In genomic region chr2:158612671-158613250, GRCm38 (mm10) we compare ENCODE assay signal across 10 mouse cellular contexts. TPM values are rescaled to one million over a fixed set of nuclear protein-coding genes. Genes with fewer than 3 reads are reported as not detected.
DNase-seq lines count a peak whose midpoint lies in the region; ATAC-seq lines count a peak whose summit lies in the region.
"Had no signal": no experiment of that assay in that cellular context is flagged by ENCODE, and none has a peak within 500 bp of the region (broad histone marks: within the 10 kb centered on the region; RNA-seq: fewer than 3 reads in every experiment).

No protein-coding gene starts in this region.

- ATAC-seq in hindbrain, embryonic 11.5 days (ENCODE audit: low FRiP score) = no peak
- ATAC-seq in neural tube, embryonic 12.5 days (ENCODE audit: low FRiP score, low read depth) = no peak

- no peak overlapping the region for H3K4me3 ChIP-seq in embryonic facial prominence, embryonic 10.5 days
- peak overlapping the region; percentile 37 for H3K4me3 ChIP-seq in hindbrain, embryonic 11.5 days (ENCODE audit: low read depth, low read length)
- peak overlapping the region; percentile 51 for H3K4me3 ChIP-seq in neural tube, embryonic 12.5 days
- H3K4me3 ChIP-seq: limb, embryonic 12.5 days had no signal

- peaks cover 48% of the 10 kb centered on the region for H3K4me1 ChIP-seq in embryonic facial prominence, embryonic 10.5 days
- H3K4me1 ChIP-seq in hindbrain, embryonic 11.5 days (replicated peaks; ENCODE audit: control insufficient read depth, insufficient read depth, low read length) = peaks cover 3% of the 10 kb centered on the region; the same call in 1 of the 2 replicates
- H3K4me1 ChIP-seq in neural tube, embryonic 12.5 days = peaks cover 22% of the 10 kb centered on the region

- H3K27ac ChIP-seq in embryonic facial prominence, embryonic 10.5 days (replicated peaks) = no peak overlapping the region
- H3K27ac ChIP-seq in hindbrain, embryonic 11.5 days (ENCODE audit: low read depth, low read length) = 0 out of 2 replicates have a peak overlapping the region, but pooled peaks have one; percentile 77
- H3K27ac ChIP-seq in neural tube, embryonic 12.5 days = no peak overlapping the region
- H3K27ac ChIP-seq: limb, embryonic 12.5 days had no signal

- H3K9me3 ChIP-seq in embryonic facial prominence, embryonic 10.5 days = no peaks in the 10 kb centered on the region
- H3K9me3 ChIP-seq in hindbrain, embryonic 11.5 days (ENCODE audit: control insufficient read depth, low read length) = no peaks in the 10 kb centered on the region
- H3K9me3 ChIP-seq in neural tube, embryonic 12.5 days = no peaks in the 10 kb centered on the region
- H3K9me3 ChIP-seq: limb, embryonic 12.5 days had no signal

- H3K9ac ChIP-seq in hindbrain, embryonic 11.5 days (ENCODE audit: low read depth, low read length) = peak overlapping the region; percentile 49
- H3K9ac ChIP-seq in neural tube, embryonic 12.5 days = peak overlapping the region; percentile 70
- H3K9ac ChIP-seq: limb, embryonic 12.5 days had no signal

- no peaks in the 10 kb centered on the region for H3K36me3 ChIP-seq in embryonic facial prominence, embryonic 10.5 days (replicated peaks)
- no peaks in the 10 kb centered on the region for H3K36me3 ChIP-seq in hindbrain, embryonic 11.5 days (ENCODE audit: control insufficient read depth, insufficient read depth, low read length)
- H3K36me3 ChIP-seq in neural tube, embryonic 12.5 days = no peaks in the 10 kb centered on the region
- H3K36me3 ChIP-seq: limb, embryonic 12.5 days had no signal

- WGBS in embryonic facial prominence, embryonic 10.5 days = 5% methylated on average over 10 of the region's 10 CpGs
- 5% methylated on average over 10 of the region's 10 CpGs for WGBS in hindbrain, embryonic 11.5 days
- WGBS in neural tube, embryonic 12.5 days = 4% methylated on average over 10 of the region's 10 CpGs

- H3K27me3 ChIP-seq in embryonic facial prominence, embryonic 10.5 days (replicated peaks; ENCODE audit: low read depth, poor library complexity, severe bottlenecking) = peaks cover 100% of the 10 kb centered on the region
- peaks cover 99% of the 10 kb centered on the region for H3K27me3 ChIP-seq in hindbrain, embryonic 11.5 days (ENCODE audit: control insufficient read depth, insufficient read depth, low read length)
- H3K27me3 ChIP-seq in neural tube, embryonic 12.5 days (replicated peaks) = peaks cover 97% of the 10 kb centered on the region

- peak; percentile 40 to 70 for DNase-seq in layer of hippocampus, postnatal 14 days (ENCODE audit: low spot score in 2 of 2)
- DNase-seq in layer of hippocampus, postnatal 25 days (ENCODE audit: extremely low spot score in 1 of 2, low spot score in 1 of 2) = no peak
- peak; percentile 56 for DNase-seq in embryonic facial prominence, embryonic 10.5 days (ENCODE audit: low spot score)
- peak; percentile 64 for DNase-seq in hindbrain, embryonic 11.5 days (ENCODE audit: low spot score)
- no peak for DNase-seq in testis, postnatal 14 days (ENCODE audit: low spot score)
- no peak for DNase-seq in cerebellum, adult 9-11 months

- peak overlapping the region; percentile 31; the same call in 1 of the 2 replicates for H3K4me2 ChIP-seq in hindbrain, embryonic 11.5 days (replicated peaks; ENCODE audit: low read depth, low read length)
- H3K4me2 ChIP-seq in neural tube, embryonic 12.5 days (replicated peaks) = peak overlapping the region; percentile 56
- H3K4me2 ChIP-seq: limb, embryonic 12.5 days had no signal

RNA-seq across cellular contexts. Expression of gene Slc32a1, which starts 2.2 kb away (rescaled TPM):
- 10 to 100 TPM; 76.0 to 76.9 TPM for total RNA-seq in layer of hippocampus, postnatal 14 days (2021)
- total RNA-seq in layer of hippocampus, postnatal 25 days (2021) = 10 to 100 TPM; 68.3 to 77.6 TPM
- 0.05 and 0.15 TPM in 2 replicates for polyA plus RNA-seq in embryonic facial prominence, embryonic 10.5 days (2016; fragmentation: Nextera tagmentation; extraction: Ambion mirVana)
- polyA plus RNA-seq in hindbrain, embryonic 11.5 days (2014; fragmentation: Nextera tagmentation; extraction: Ambion mirVana) = 1.9 and 2.9 TPM in 2 replicates
- polyA plus RNA-seq in neural tube, embryonic 12.5 days (2016; fragmentation: Nextera tagmentation; extraction: Ambion mirVana) = 3.5 and 4.4 TPM in 2 replicates
- total RNA-seq: megakaryocyte-erythroid progenitor cell, adult 5-6 weeks; MEL had no signal
- polyA plus RNA-seq: limb, embryonic 12.5 days had no signal

RNA-seq across cellular contexts. Expression of gene Actr5, which starts 11.9 kb away (rescaled TPM):
- 10 to 100 TPM; 10.2 to 10.9 TPM for total RNA-seq in layer of hippocampus, postnatal 14 days (2021)
- total RNA-seq in layer of hippocampus, postnatal 25 days (2021) = 10 to 100 TPM; 10.0 to 10.2 TPM
- polyA plus RNA-seq in embryonic facial prominence, embryonic 10.5 days (2016; fragmentation: Nextera tagmentation; extraction: Ambion mirVana) = 14.4 and 16.7 TPM in 2 replicates
- 13.7 and 16.7 TPM in 2 replicates for polyA plus RNA-seq in hindbrain, embryonic 11.5 days (2014; fragmentation: Nextera tagmentation; extraction: Ambion mirVana)
- polyA plus RNA-seq in neural tube, embryonic 12.5 days (2016; fragmentation: Nextera tagmentation; extraction: Ambion mirVana) = 20.3 and 20.5 TPM in 2 replicates

RNA-seq across cellular contexts. Expression of gene Ppp1r16b, which starts 52.4 kb away (rescaled TPM):
- 10 to 100 TPM; 97.4 to 97.9 TPM for total RNA-seq in layer of hippocampus, postnatal 14 days (2021)
- 100 to 1,000 TPM; 138 to 141 TPM for total RNA-seq in layer of hippocampus, postnatal 25 days (2021)
- 3.3 TPM in 2 replicates for polyA plus RNA-seq in embryonic facial prominence, embryonic 10.5 days (2016; fragmentation: Nextera tagmentation; extraction: Ambion mirVana)
- 2.4 and 3.6 TPM in 2 replicates for polyA plus RNA-seq in hindbrain, embryonic 11.5 days (2014; fragmentation: Nextera tagmentation; extraction: Ambion mirVana)
- polyA plus RNA-seq in neural tube, embryonic 12.5 days (2016; fragmentation: Nextera tagmentation; extraction: Ambion mirVana) = 4.2 and 4.5 TPM in 2 replicates

Comparison
In these comparisons a context has a peak if more than half of its experiments do, and no peak if none do; other contexts are left out.
1. DNase-seq: peak in layer of hippocampus, postnatal 14 days (2 of 2), embryonic facial prominence, embryonic 10.5 days (single experiment) and hindbrain, embryonic 11.5 days (single experiment); none in layer of hippocampus, postnatal 25 days (0 of 2), testis, postnatal 14 days (single experiment) and cerebellum, adult 9-11 months (single experiment).